Mouse (Mus musculus): Measurements from ENCODE around the gene Rpgrip1.
"Not testable (repeated sequence)": the region's sequence is repeated elsewhere in the genome, so short reads cannot be mapped to it uniquely, and the experiment has no call there.

Gene Rpgrip1

DNA sequence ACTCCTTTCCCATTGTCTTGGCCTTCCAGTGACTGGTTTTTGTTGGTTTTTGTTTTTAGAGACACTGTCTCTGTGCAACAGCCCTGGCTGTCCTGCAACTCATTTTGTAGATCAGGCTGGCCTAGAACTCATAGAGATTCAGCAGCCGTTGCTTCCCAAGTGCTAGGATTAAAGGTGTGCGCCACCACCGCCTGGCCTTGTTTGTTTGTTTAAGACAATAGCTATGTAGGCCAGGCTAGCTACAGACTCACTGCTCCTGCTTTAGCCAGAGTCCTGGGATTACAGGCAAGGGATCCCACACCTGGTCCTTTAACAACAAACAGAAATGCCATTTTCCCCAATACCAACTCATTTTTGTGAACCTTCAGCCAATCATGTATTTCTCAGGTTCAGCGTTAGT lies at the start of gene Rpgrip1:
Gene Rpgrip1, plus strand, starts transcription at position 359 of the 400 bp plus-strand sequence.
- no peak for DNase-seq (ENCODE audit: low read depth)

DNA sequence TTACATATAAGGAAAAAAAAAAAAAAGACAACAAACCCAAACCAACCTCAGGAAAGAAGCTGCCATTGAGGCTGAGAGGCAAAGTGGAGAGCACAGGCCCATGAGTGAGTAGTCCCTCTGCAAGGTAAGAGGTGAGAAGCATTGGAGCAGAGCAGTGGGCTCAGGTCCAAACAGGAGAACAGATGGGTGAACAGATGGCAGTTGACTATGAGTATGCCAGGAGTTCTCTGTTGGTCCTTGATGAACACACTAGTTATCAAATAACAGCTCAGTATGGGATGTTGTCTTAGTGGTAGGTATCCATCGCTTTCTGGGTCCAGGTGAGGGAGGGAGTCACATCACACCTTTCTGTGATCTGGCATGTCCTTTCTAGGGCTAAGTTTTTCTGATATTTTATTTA lies 49.7 kb upstream of the Rpgrip1 start:
- DNase-seq (ENCODE audit: low read depth): no peak

DNA sequence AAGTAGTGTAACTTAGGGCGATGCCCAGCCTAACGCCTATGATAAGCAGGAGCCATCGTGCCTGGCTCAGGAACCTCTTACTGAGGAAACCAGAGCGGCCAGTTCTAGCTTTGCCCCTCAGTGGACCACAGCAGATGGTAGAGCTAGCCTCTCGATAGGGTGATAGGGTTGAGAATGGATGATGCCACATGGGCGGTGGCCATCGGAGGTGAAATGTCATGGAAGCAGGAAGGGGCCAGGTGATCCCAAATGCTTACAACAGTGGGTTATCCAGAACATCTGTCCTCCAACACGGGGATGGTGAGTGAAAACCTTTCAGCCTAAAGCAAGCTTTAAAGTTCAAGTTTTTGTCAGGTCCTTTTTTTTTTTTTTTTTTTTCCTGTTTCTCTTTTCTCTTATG lies 48.7 kb upstream of the Rpgrip1 start:
- DNase-seq (ENCODE audit: low read depth): no peak

DNA sequence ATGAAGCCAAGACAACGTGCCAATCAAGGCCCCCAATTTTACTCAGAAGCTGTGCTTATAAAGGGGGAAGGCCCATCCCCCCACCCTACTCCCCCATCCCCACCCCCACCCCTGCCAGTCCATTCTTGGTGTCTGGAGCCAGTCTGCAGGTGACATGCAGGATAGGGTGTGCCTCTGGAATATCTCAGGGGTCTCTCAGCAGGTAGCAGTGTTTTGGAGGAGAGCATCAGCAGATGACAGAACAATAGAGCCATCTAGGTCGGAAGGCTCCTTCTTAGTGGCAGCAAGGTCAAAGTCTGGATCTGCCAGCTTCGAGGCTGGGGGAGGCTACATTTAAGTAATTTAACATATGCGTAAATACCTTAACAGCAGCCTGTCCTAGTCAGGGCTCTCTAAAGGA lies 44.4 kb upstream of the Rpgrip1 start:
- no peak for DNase-seq (ENCODE audit: low read depth)

DNA sequence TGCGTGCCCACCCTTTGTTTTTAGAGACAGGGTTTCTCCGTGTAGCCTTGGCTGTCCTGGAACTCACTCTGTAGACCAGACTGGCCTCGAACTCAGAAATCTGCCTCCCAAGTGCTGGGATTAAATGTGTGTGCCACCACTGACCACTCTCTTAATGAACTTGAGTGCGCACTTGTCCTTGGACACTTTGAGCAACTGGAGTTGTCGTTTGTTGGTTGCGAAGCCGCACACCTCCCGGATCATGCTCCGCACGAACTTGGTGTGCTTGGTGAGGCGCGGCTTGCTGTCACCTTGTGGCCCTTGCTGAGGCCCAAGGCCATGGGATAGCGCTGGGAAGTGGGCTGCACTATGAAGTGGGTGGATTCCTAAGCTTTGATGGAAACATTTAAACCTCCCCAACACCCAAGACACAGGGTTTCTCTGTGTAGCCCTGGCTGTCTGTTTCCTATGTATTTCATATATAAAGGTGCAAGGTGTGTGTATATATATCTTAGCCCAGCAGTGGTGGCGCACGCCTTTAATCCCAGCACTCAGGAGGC lies 38.8 kb upstream of the Rpgrip1 start:
- DNase-seq (ENCODE audit: low read depth): no peak

DNA sequence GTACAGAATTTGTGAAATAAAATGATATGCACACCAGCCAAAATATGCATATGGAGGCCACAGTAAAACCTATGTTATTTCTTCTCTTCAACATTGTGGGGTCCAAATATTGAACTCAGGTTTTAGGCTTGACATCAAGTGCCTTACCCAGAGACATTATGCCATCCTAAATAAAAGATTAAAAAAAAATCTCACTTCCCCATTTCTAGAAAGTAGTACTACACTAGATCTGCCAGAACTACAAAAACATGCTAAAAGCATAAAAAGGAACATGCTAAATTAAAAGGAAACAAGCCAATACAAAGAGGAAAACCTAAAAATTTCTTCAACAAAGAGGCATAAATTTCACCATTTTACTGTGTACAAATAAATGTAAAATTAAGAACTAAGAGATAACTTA lies 27.4 kb upstream of the Rpgrip1 start:
- DNase-seq (ENCODE audit: low read depth): no peak

DNA sequence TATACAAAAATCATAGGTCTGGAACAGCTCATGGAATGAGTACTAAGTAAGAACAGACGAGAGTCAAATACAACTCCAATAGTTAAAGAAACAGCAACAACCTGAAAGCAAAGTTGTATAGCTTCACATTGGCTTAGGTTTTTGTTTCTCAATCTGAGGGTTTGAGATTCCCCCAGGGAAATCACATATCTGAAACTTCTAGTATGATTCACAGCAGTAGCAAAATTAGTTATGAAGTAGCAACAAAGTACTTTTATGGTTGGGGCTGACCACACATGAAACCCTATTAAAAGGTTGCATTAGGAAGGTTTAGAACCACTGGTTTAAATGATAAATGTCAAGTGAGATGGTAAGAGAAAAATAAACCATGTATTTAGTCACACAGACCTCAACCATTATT lies 16.0 kb upstream of the Rpgrip1 start:
- no peak for DNase-seq (ENCODE audit: low read depth)

DNA sequence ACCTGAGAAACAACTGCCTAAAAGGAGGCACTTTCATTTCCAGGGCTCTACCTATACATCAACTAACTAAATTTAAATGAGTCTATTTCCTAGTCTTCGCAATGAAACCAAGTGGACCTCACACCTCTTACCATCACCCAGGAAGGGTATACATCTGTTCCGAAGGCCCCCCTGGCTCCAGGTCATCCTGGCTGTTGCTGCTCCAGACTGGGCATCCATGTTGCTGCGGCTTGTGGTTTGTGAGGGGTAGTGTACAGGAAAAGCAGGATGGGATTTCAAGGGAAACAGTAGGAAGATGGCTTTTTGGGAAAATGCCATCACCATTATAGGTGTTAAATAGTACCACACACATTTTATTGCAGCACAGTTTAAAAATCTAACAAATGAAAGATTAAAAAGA lies 13.3 kb upstream of the Rpgrip1 start:
- not testable (repeated sequence) for DNase-seq (ENCODE audit: low read depth)

DNA sequence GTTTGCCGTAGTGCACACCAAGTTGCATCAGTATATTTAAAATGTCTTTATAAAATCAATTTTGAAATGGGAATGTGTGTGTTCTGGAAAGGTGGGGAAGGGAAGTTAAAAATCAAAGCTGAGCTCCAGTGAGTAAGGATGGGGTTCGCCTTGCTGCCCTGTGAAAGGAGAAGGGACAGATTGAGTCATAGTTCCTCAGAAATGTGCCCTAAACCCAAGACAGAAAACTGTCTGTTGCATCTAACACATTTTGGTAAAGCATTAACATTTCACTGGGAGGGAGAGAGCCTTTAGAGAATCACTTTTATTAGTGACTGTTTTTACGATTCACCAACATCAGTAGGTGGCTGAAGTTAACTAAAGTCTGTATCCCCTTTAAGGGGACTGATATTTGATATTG lies 12.1 kb upstream of the Rpgrip1 start:
- not testable (repeated sequence) for DNase-seq (ENCODE audit: low read depth)

DNA sequence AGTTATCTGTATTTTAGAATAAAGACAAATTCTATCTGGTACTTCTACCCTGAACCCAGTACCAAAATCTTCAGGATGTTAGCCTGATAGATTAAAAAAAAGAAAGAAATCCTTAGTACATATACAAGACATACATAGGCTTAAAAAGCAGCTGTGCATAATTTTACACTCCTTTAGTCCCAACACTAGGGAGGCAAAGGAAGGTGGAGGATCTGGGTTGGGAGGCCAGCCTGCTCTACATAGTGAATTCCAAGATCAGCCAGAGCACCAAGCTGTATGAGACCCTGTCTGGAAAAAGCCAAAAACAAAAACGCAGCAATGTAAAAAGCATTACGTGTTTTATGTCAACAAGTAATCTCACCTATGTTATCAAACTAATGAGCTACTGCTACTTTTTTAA lies 10.9 kb upstream of the Rpgrip1 start:
- DNase-seq (ENCODE audit: low read depth): no peak

DNA sequence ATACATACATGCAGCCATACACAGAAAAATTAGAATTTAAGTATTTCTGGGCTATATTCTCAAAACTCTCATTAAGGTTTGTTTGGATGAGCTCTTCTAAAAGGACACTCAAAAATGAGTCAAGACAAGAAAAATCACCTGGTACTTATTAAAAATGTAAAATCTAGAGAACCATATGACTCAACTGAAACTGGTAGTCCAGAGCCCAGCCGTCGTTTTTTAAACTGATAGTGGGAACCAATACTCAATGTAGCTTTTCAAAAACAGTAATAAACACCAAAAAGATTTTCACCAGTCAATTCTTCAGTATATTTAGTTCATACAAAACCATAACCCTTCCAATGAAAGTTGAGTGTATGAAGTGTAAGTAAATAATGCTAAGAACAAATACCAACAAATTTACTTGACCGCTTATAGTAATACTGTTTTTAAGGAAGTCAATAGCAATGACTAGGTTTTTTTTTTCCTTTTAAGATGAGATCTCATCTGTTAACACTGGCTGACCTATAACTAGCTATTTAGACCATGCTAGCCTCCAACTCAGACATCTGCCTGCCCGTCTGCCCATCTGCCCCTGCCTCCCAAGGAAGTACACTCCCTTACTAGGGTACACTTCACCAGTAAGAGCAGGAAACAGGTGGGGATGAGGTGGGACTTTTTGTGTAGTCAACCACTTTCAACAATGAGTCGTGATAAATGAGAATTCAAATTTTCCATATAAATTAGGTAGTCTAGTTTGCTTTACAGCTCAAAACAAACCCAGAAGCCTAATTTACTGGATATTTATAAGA lies 10.1 kb upstream of the Rpgrip1 start:
- no peak for DNase-seq (ENCODE audit: low read depth)

DNA sequence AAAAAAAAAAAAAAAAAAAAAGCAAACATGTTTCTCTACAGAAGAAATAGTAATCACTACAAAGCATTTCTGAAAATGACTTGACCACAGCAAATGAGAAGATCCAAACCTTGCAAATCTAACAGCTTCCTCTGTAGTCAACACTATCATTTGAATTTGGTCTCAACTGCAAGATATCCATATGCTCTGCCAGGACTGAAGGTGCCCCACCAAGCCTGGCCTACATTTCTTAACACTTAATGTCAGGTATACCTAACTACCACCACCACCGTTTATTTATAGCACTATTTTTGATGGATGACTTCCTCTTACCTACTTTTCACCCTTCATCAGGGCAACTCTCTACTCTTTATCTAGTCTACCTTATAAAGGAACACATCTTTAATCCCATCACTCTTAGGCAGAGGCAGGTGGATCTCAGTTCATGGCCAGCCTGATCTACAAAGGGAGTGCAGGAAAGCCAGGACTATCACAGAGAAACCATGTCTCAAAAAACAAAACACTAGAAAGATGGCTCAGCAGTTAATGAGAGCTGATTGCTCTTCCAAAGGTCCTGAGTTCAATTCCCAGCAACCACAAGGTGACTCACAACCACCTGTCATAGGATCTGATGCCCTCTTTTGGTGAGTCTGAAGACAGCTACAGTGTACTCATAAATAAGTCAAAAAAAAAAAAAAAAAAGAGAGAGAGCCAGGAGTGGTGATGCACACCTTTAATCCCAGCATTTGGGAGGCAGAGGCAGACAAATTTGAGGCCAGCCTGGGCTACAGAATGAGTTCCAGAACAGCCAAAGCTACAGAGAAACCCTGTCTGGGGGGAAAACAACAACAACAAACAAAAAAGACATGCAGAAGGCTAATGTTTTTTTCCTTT lies 9.0 kb upstream of the Rpgrip1 start:
- DNase-seq (ENCODE audit: low read depth): no peak

DNA sequence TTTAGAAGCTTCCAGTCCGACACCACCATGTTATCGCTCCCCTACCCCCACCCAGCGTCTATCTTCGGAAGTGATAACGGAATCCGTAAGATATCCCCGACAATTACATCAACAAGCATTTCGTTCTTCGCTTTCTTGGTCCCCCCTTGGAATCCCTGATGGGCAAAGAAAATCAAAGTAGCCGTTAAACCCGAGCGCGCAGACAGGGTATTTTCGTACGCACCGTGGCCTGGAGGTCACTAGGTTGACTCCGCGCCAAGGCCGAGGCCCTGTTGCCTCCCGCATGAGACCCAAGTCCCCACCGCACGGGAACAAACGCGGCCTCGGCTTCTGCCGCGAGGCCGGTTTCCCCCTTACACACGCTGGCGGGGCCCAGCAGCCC lies 7.0 kb upstream of the Rpgrip1 start:
- peak; percentile 53 for DNase-seq (ENCODE audit: low read depth)

DNA sequence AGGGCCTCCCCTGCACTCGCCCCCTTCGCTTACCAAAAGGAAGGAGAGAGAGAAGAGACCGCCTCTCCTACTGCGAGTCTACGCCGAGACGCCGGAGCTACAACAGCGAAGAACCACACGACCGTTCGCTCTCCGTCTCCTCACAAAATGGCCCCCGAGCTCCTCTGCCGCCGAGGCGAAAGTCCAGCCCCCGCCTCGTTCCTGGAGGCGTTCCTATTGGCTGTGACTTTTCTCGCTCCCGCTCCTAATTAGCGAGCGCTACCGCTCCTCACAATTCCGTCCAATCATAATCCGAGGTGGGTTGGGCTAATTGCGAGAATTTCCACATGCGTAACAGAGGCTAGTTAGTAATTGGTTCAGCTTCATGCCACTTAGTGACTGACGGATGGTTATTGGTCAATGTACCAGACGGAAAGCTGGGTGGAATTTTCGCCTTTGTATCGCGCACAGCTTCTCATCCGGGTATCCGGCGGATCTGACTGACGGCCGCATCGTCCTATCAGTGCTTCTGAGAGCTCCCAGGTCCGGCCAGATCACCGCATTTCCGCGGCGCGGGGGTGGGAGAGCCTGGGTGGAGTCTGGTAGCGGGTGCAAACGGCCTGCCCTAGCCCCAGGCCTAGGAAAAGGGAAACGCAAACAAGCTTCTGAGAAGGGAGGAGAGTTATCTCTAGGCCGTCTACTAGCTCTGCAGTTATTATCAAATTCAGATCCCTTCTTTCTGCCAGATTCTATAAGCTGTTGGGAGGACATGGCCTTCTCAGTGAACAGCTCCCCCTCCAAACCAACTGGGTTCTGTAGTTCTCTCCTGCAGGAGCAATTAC lies 6.4 kb upstream of the Rpgrip1 start, which contains the start of gene Hnrnpc:
Gene Hnrnpc, minus strand, starts transcription at position 173 of the 821 bp plus-strand sequence.
- DNase-seq (ENCODE audit: low read depth): peak; percentile 99

DNA sequence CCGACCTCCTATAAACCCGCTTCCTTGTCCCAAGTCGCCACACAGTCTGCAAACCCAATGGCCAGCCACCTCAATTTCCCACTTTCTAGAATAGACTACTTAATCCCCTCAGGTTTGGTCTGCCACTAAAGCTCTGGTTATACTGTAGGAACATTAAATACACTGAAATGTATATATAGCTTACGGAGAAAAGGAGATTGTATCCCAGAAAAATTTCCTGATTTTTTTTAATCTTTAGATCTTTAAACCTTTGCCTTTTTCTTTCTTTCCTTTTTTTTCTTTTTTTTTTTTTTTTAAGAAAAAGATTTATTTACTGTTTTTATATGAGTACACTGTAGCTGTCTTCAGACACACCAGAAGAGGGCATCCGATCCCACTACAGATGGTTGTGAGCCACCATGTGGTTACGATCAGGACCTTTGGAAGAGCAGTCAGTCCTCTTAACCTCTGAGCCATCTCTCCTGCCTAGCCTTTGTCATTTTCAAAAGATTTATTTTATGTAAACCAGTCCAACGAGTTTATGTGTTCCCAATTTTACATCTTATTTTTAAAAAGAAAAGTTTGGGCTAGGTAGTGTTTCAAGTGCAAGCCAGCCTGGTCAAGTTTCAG lies 5.7 kb upstream of the Rpgrip1 start:
- DNase-seq (ENCODE audit: low read depth): peak; percentile 29

DNA sequence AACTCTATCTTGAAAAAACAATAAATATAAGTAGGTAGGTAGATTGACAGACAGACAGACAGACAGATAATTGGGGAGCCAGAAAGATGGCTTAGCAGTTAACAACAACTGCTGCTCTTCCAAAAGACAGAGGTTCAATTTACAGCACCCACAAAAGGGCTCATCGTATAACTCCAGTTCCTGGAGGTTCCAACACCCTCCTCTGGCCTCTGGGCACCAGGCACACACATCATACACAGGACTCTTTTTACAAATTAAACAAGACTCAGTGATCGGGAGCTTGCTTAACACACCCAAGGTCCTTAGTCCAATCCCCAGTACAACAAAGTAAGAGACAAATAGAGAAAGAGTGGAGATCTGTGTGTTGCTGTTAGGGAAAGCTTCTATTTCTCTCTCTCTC lies 5.2 kb upstream of the Rpgrip1 start:
- no peak for DNase-seq (ENCODE audit: low read depth)

DNA sequence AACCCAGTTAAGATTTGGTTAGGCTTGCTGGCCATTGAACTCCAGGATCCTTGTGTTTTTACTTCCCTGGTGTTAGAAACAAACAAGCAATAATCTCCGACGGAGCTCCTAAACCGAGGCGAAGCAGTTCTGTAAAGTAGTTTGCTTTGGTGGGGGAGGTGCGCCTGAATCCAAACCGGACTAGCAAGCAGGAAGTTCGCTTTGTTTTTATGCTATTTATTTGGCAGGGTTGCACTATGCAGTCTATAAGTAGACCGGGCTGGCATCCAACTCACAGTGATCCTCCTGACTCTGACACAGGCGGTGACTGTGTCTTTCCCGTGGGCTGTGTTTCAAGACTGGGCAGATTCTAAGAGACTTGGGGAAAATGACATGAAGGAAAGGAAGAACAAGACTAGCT lies 3.8 kb upstream of the Rpgrip1 start:
- peak; percentile 78 for DNase-seq (ENCODE audit: low read depth)

DNA sequence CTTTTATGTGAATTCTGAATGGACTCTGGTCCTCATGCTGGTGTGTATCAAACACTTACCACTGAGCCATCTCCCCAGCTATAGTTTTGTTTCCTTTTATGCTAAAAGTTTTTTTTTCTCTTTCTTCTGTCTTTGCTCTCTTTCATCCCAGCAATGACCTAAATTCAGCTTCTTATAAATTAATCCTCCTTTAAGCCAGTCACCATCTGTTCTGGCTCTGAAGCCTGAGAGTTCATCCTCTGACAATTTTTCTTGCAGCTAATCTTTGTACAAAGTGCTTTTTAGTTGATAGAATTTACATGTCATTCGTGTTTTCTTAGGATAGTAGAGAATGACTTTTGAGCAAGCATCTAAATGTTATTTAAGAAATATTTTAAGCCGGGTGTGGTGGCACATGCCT lies 2.5 kb upstream of the Rpgrip1 start:
- DNase-seq (ENCODE audit: low read depth): no peak

DNA sequence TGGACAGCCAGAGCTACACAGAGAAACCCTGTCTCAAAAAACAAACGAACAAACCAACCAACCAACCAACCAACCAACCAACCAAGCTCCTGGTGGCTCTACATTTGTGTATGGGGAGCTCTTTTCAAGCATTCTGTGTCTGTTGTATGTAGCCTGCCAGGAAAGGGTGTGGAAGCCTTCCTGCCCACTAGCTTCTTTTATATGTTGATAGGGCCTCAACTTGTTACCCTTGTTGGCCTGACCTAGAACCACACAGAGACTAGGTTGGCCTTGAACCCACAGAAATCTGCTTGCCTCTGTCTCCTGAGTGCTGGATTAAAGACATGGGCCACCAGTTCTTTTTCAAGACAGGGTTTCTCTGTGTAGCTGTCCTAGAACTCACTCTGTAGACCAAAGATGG lies 3.6 kb downstream of the Rpgrip1 start:
- no peak for DNase-seq (ENCODE audit: low read depth)

DNA sequence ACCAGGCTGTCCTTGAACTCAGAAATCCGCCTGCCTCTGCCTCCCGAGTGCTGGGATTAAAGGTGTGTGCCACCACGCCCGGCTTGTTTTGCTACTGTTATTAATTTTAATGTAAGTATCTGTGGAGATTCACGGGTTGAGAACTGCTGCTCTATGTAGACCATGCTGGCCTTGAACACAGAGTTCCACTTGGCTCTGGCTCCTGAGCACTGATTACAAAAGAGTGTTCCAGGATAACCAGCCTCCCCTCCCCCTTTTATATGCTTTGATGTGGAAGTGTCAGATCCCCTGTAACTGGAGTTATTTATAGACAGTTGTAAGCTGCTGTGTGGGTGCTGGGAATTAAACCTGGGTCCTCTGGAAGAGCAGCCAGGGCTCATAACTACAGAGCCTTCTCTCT lies 6.7 kb downstream of the Rpgrip1 start:
- no peak for DNase-seq (ENCODE audit: low read depth)

DNA sequence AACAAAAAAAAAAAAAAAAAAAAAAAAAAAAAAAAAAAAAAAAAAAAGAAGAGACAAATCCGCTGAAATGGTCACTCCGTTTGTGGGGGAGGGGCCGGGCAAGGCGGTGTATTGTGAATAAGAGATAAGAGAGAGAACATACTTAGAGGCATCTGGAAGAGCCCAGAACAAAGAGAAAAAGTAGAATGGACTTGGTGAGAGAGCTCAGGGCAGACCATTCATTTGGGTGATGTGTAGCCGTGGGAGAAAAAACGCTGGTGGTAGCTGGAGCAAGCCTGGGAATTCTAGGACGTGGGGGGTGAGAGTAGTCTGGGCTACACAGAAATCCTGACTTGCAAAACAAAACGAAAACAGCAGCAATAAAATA lies 7.9 kb downstream of the Rpgrip1 start:
- DNase-seq (ENCODE audit: low read depth): no peak

Data from NIH3T3 (cell line).